Mouse (Mus musculus): Measurements from ENCODE around the gene Hectd1.

Gene Hectd1

DNA sequence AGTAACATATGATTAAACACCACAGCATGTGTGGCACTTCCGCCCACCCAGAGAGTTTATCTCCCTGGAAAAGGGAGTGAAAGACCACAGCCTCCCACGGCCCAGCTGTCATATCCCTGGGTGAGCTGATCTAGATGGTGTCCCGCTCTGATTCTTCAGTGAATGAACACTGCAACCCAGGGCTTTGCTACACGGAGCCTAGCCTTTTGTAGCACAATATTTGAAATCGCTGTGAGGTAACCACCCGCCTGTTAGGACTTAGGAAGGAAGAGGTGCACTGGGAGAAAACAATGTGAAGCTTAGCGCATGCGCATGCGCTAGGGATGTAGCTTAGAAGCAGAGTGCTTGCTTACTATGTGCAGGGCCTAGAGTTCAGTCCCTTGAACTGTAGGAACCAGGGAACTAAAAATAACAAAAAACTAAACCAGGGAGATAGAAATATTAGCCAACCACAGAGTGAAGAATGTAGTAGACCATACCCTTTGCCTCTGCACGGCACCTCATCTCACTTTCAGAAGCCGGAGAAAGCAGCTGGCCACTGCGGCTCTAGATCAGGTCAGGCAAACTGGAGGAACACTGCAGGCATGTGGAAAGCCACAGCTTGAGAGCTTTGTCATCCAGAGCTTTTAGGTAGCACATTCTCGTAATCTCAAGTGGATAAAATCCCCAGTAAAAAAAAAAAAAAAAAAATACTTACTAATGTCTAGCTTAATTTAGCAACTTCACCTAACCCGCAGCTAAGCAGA, 120.2 kb downstream of the Hectd1 start:
- ATAC-seq (ENCODE audit: insufficient number of reproducible peaks, low FRiP score, low TSS enrichment), result no peak

DNA sequence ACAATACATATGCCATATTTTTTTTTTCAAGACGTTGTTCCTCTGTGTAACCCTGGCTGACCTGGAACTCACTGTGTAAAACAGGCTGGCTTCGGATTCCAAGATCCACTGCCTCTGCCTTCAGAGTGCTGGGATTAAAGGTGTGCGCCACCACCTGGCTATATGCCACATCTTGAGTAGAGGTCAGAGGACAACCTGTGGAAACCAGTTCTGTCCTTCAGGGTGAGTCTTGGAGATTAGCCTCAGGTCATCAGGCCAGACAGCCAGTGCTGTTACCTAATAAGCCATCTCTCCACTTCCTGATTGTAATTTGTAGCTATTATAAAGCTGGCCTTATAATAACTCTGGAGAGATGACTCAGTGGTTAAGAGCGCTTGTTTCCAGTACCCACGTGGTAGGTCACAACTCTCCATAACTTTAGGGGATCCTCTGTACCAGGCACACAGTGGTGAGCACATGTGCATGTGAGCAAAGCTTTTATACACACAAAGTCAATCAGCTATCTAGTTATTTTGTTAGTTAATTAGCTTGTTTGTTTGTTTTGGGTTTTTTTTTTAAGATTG, 122.6 kb downstream of the Hectd1 start:
- no peak for ATAC-seq (ENCODE audit: insufficient number of reproducible peaks, low FRiP score, low TSS enrichment)

DNA sequence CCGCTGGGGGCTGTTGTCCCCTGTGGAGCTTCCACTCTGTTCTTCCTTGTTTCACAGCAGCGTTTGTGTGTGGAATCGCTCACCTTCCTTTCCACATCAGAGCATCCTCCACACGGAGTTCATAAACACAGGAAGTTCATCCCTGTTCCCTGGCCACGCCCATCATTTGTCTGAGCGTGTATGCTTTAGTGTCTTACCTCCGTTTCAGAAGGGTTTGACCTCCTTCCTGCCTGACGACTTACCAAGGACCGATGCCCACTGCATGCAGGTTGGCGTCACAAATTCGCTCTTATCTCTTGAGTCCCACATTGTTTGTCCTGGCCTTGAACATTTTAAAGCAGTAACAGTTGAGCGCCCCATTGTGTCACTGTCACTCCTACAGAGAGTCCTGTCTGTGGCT, 123.6 kb downstream of the Hectd1 start:
- ATAC-seq (ENCODE audit: insufficient number of reproducible peaks, low FRiP score, low TSS enrichment), result no peak

DNA sequence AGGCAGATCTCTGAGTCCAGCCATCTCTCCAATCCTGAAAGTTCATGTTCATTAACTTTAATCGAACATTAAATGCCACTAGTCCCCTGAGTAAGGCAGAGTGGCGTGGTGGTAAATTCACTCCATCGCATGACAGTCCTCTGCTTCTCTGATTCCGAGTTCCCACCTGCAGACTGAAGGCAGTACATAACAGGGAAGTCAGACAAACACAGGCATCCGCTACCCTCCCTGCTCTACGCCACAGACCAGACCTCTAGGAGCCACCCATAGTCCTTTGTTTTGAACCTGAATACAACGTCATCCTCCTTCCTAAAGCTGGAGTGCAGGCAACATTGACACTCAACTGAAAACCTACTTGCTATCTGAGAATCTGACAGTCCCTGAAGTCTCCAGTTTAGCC, 124.8 kb downstream of the Hectd1 start:
- no peak for ATAC-seq (ENCODE audit: insufficient number of reproducible peaks, low FRiP score, low TSS enrichment)

DNA sequence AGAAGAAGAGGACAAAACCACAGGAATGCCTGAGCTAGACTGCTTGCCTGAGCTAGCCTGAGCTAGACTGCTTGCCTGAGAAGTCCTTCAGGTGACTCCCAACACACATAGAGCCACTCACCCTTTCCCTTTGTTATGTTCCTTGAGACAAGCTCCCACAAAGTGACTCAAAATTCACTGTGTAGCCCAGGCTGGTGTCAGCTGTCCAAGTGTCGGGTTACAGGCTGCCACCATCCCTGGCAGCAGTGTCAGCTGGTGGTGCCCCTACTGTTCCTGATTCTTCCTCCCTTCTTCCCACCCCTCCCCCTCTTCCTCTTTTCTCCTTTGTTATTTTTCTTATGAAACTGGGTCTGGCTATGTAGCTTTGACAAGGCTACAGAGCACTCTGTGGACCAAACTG, 125.5 kb downstream of the Hectd1 start:
- ATAC-seq (ENCODE audit: insufficient number of reproducible peaks, low FRiP score, low TSS enrichment), result no peak

DNA sequence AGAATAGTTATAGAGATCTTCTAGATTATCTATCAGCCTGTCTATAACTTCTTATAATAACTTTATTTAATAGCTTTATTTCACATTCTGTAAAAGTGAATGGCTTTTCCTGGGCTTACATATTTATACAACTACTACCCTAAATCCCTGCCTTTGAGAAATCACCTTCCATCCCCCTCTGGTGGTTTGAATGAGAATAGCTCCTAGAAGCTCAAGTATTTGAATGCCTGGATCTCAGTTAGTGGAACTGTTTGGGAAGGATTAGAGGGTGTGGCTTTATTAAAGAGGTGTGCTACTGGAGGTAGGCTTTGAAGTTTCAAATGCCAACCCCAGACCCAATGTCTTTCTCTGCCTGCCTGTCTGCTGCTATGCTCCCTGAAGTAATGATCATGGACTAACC, 127.6 kb downstream of the Hectd1 start:
- ATAC-seq (ENCODE audit: insufficient number of reproducible peaks, low FRiP score, low TSS enrichment), result no peak

DNA sequence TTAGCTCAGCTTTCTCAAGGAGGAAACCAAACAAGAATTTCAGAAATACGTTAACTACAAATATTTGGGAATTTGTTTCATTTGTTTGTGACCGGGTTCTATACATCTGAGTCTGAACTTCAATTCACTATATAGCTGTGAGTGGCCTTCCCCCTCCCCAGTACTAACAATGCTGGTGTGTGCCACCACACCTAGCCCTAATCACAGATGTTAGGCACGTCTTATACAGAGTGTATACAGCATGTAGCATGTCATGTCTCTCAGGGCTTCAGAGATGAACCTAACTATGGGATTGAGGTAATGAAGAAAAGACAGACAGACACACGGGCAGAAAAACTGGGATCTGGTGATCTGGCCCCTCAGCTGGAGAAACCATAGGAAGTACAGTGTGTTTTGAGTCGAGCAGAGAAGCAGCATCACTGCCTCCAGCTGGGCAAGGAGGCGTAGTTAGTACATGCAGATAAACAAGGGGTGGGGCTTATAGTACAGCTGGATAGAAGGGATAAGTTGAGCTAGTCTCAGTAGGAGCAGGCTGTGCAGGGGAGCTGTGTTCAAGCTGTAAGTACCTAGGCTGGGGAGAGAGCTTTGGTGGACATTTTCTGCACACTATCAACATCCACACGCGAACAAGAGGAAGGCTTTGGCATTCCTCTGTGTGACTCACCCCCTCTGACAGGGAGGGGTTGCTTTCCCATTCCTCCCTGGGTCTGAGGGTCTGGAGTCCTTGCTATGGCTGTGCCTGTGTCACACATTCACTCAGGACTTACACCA, 129.5 kb downstream of the Hectd1 start:
- no peak for ATAC-seq (ENCODE audit: insufficient number of reproducible peaks, low FRiP score, low TSS enrichment)

DNA sequence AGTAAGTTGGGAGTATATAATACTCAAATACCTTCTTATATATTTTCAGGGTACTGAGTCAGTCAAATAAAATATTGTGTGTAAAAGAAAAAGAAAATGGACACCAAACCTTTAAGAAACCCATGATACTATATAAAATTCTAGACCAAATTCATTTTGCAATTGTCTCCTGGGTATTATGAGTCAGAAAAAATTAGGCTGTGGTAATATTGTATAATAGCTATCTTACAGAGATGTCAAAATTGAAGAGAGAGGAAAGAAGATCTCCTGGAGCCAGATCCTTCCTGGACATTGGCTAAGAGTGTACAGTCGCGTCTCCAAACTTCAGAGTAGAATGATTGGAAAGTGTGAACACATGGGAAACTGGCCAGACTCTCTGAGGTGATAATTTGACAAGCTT, 133.2 kb downstream of the Hectd1 start:
- ATAC-seq (ENCODE audit: insufficient number of reproducible peaks, low FRiP score, low TSS enrichment), result no peak

DNA sequence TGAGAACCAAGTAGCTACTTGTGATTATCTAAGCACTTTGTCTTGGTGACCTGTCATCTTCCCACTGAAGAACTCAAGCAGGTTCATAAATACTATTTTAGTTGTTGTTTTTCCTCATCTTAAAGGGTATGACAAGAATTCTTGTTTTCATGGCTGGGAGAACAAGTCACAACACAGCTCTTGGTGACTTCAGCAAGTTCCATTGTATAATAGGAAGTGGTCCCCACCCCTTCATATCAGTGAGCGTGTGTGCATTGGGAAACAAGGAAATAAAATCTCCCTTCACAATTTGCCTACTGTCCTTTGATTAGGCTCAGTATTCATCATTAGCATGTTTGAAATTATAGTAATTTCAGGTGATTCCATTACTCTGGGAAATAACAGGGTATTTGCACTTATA, 134.4 kb downstream of the Hectd1 start:
- no peak for ATAC-seq (ENCODE audit: insufficient number of reproducible peaks, low FRiP score, low TSS enrichment)

DNA sequence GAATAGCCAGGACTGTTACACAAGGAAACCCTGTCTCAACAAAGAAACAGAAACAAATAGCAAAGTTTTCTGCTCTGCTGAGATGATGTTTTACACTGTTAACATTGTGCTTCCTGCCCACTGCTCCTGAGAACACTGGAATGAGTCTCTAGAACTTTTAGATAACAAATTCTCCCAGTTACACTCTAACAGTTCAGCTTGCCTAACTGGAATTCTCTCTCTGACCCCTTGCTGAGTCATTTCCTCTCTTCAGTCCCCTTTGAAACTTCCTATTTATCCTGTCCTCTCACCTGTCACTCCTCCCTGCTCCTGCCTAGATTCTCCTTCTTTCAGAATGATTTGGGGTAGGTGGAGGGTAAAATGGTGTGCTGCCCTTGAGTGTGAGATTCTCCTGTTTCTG, 135.2 kb downstream of the Hectd1 start:
- no peak for ATAC-seq (ENCODE audit: insufficient number of reproducible peaks, low FRiP score, low TSS enrichment)

Data from cerebellum, adult (tissue).